Mouse (Mus musculus) heart, embryonic 14.5 days (tissue): ENCODE data around the gene Mrps11. TPM values are rescaled to one million over a fixed set of nuclear protein-coding genes. Genes with fewer than 3 reads are reported as not detected.

Source experiments
- ATAC-seq: fragments of 200-750 bp; cut with Nextera tagmentation; 2 replicates; pipeline ENCODE4 v1.8.0; 2017; ENCODE audit warnings: low read depth, moderate TSS enrichment; ENCODE audit not compliant: insufficient number of reproducible peaks, insufficient read depth, low FRiP score
- H3K27ac ChIP-seq, 2 experiments: fragments of 200-500 bp in 1 of 2; fragments of 300-500 bp in 1 of 2; sonication (generic) in 1 of 2; replicated peaks in 1 of 2; 2 replicates each; pipeline ENCODE4 v1.5.1; 2012 to 2014; ENCODE audit warnings: low read depth in 2 of 2, low read length in 2 of 2, control low read depth in 1 of 2, mild to moderate bottlenecking in 1 of 2, mixed read lengths in 1 of 2; ENCODE audit not compliant: control insufficient read depth in 1 of 2, insufficient read depth in 1 of 2
- H3K27me3 ChIP-seq: fragments of 300-500 bp; sonication (generic); 2 replicates; pipeline ENCODE4 v1.6.1; 2014; ENCODE audit warnings: mild to moderate bottlenecking, low read length, control low read depth; ENCODE audit not compliant: control insufficient read depth, insufficient read depth
- H3K36me3 ChIP-seq: fragments of 300-500 bp; sonication (generic); 2 replicates; pipeline ENCODE4 v1.6.1; 2014; ENCODE audit warnings: mild to moderate bottlenecking, control low read depth, low read length, mixed read lengths; ENCODE audit not compliant: control insufficient read depth, insufficient read depth
- H3K4me1 ChIP-seq, 2 experiments: fragments of 200-500 bp in 1 of 2; fragments of 300-500 bp in 1 of 2; sonication (generic) in 1 of 2; 2 replicates each; pipeline ENCODE4 v1.6.1; 2012 to 2014; ENCODE audit warnings: low read length in 2 of 2, control low read depth in 1 of 2, mixed read lengths in 1 of 2; ENCODE audit not compliant: control insufficient read depth in 2 of 2, insufficient read depth in 2 of 2
- H3K4me2 ChIP-seq: fragments of 300-500 bp; sonication (generic); 2 replicates; pipeline ENCODE4 v1.6.1; 2014; ENCODE audit warnings: mild to moderate bottlenecking, low read length
- H3K4me3 ChIP-seq, 2 experiments: fragments of 200-500 bp in 1 of 2; fragments of 300-500 bp in 1 of 2; sonication (generic) in 1 of 2; 2 replicates each; pipeline ENCODE4 v1.5.1; 2012 to 2014; ENCODE audit warnings: low read length in 2 of 2, mild to moderate bottlenecking in 2 of 2, control low read depth in 1 of 2, low read depth in 1 of 2, moderate library complexity in 1 of 2; ENCODE audit not compliant: control insufficient read depth in 1 of 2, insufficient read depth in 1 of 2
- H3K9ac ChIP-seq: fragments of 300-500 bp; sonication (generic); 2 replicates; pipeline ENCODE4 v1.6.1; 2014; ENCODE audit warnings: mild to moderate bottlenecking, low read length
- H3K9me3 ChIP-seq: fragments of 300-500 bp; sonication (generic); 2 replicates; pipeline ENCODE4 v1.6.1; 2016; ENCODE audit warnings: low read length, control low read depth; ENCODE audit not compliant: control insufficient read depth
- WGBS: fragments of 180-500 bp; shearing (Covaris S2); extraction: QIAGEN DNeasy Blood & Tissue Kit; methylation state at CpG from one replicate; pipeline ENCODE4 v1.1.7; 2014; 5-methylcytosine and 5-hydroxymethylcytosine counted together
- polyA plus RNA-seq: library from polyadenylated mRNA; unstranded; fragments of >200 nt; fragmentation: Nextera tagmentation; extraction: Ambion mirVana; gene quantifications from 2 replicates; pipeline ENCODE4 v1.2.1, GENCODE M21; 2014

The Mrps11 gene
- polyA plus RNA-seq, result 52.9 and 60.2 TPM in 2 replicates

GRCm38 (mm10) chr7:78782639-78783581, at the start of gene Mrps11, which contains the start of gene Mrpl46:
Gene Mrps11, plus strand, starts transcription at chr7:78783119.
Gene Mrpl46, minus strand, starts transcription at chr7:78783531.
- no peaks in the 10 kb centered on the region for H3K9me3 ChIP-seq
- peak within 1 kb of the TSS; percentile 95 for H3K9ac ChIP-seq
- peaks cover 50% of the 10 kb centered on the region for H3K36me3 ChIP-seq
- ATAC-seq, result peak; percentile 92
- H3K4me1 ChIP-seq, result peaks cover 0 to 16% of the 10 kb centered on the region in 2 experiments; a peak in 2 of 4 replicates
- peak within 1 kb of the TSS; percentile 94 to 96 for H3K4me3 ChIP-seq
- under 1% methylated on average over 44 of the region's 44 CpGs for WGBS
- peak within 1 kb of the TSS; percentile 75 for H3K4me2 ChIP-seq
- no peaks in the 10 kb centered on the region for H3K27me3 ChIP-seq
- H3K27ac ChIP-seq, result peak within 1 kb of the TSS; percentile 23 to 45

DNA sequence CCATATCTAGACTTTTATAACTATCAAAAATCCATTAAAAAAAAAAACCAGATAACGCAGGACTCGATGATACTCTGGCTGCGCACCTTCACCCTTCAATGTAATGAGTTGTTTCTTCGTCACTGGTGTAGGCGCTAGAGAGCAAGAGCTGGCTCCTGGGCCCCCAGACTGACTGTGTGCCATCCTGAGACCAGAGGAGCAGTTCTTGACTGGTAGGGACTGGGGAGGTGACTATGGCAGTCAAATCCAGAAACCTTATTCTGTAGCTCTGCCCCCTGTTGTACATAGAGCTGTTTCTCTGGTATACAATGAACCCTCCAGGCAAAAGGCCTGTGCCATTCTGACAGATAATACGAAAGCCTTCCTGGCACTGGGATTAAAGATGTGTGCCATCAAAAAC, 45.7 kb upstream of the Mrps11 start:
- WGBS, result 92% methylated on average over 6 of the region's 6 CpGs
- Histone ChIP-seq H3K4me2 (no peak overlapping the region), H3K27me3 (no peaks in the 10 kb centered on the region), H3K4me1 (no peaks in the 10 kb centered on the region), H3K27ac (no peak overlapping the region), H3K4me3 (no peak overlapping the region), H3K9me3 (no peaks in the 10 kb centered on the region), H3K9ac (no peak overlapping the region), H3K36me3 (no peaks in the 10 kb centered on the region)
- ATAC-seq, result no peak

DNA sequence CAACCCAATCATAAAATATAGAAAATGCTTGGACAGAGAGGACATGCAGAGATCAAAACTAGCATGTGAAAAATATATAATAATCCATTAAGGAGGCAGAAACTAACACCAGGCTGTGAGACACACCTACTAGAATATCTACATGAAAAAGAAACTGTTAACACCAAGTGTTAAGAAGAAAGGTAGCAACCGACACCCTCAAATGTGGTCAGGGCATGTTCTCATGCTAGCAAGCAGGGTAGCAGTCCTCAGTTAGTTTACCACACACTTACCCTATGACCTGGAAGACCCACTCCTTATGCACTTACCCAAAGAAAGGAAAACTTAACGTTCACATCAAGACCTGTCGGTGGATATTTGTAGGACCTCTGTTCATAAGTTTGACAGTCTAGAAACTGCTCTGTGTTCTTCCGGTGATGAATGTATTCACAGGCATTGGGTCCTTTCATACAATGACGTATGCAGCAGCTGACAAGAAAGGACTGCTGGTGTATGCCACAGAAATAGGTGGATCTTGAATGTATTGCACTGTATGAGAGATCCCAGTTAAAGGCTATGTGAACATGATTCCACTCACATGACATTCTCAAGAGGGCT, 45.2 kb upstream of the Mrps11 start, which contains the start of gene Ntrk3:
Ntrk3 (minus strand) TSS at position 399 of the 597 bp plus-strand sequence.
- H3K4me2 ChIP-seq, result no peak within 1 kb of the TSS
- 86% methylated on average over 5 of the region's 5 CpGs for WGBS
- H3K4me1 ChIP-seq, result no peaks in the 10 kb centered on the region
- H3K9ac ChIP-seq, result no peak within 1 kb of the TSS
- no peaks in the 10 kb centered on the region for H3K9me3 ChIP-seq
- no peak within 1 kb of the TSS for H3K27ac ChIP-seq
- ATAC-seq, result no peak
- H3K4me3 ChIP-seq, result no peak within 1 kb of the TSS
- H3K36me3 ChIP-seq, result no peaks in the 10 kb centered on the region
- no peaks in the 10 kb centered on the region for H3K27me3 ChIP-seq

- no peaks in the 10 kb centered on the region for H3K27me3 ChIP-seq
- no peak overlapping the region for H3K9ac ChIP-seq
- no peak overlapping the region for H3K27ac ChIP-seq
- H3K36me3 ChIP-seq, result no peaks in the 10 kb centered on the region
- no peak overlapping the region for H3K4me2 ChIP-seq
- no peaks in the 10 kb centered on the region for H3K9me3 ChIP-seq
- 85% methylated on average over 8 of the region's 8 CpGs for WGBS
- no peak for ATAC-seq
- no peak overlapping the region for H3K4me3 ChIP-seq
- H3K4me1 ChIP-seq, result no peaks in the 10 kb centered on the region
Observed at GRCm38 (mm10) chr7:78739351-78740000, 43.4 kb upstream of the Mrps11 start.

- H3K9me3 ChIP-seq, result no peaks in the 10 kb centered on the region
- WGBS, result 53% methylated on average over 5 of the region's 5 CpGs
- H3K4me2 ChIP-seq, result no peak overlapping the region
- no peaks in the 10 kb centered on the region for H3K36me3 ChIP-seq
- ATAC-seq, result no peak
- no peaks in the 10 kb centered on the region for H3K27me3 ChIP-seq
- H3K4me1 ChIP-seq, result no peaks in the 10 kb centered on the region
- H3K27ac ChIP-seq, result no peak overlapping the region
- H3K4me3 ChIP-seq, result no peak overlapping the region
- H3K9ac ChIP-seq, result no peak overlapping the region
Observed at GRCm38 (mm10) chr7:78743731-78744385, 39.1 kb upstream of the Mrps11 start.

GRCm38 (mm10) chr7:78752961-78753360, 30.0 kb upstream of the Mrps11 start:
- ATAC-seq, result no peak

More at GRCm38 (mm10) chr7:78752961-78753360, 30.0 kb upstream of the Mrps11 start:
- H3K9ac ChIP-seq, result no peak overlapping the region
- no peak overlapping the region for H3K4me2 ChIP-seq
- H3K36me3 ChIP-seq, result no peaks in the 10 kb centered on the region
- H3K27me3 ChIP-seq, result no peaks in the 10 kb centered on the region
- no peak overlapping the region for H3K4me3 ChIP-seq
- 85% methylated on average over 4 of the region's 4 CpGs for WGBS
- no peaks in the 10 kb centered on the region for H3K4me1 ChIP-seq
- H3K9me3 ChIP-seq, result no peaks in the 10 kb centered on the region
- no peak overlapping the region for H3K27ac ChIP-seq
